Mouse (Mus musculus) myocyte (in vitro differentiated cells): ENCODE results near the gene BC052040. TPM values are rescaled to one million over a fixed set of nuclear protein-coding genes. Genes with fewer than 3 reads are reported as not detected.

ENCODE experiments used
- H3K27me3 ChIP-seq: one replicate; pipeline ENCODE4 v1.6.1; 2011; ENCODE audit not compliant: control insufficient read depth, insufficient read depth, insufficient read length
- H3K36me3 ChIP-seq: one replicate; pipeline ENCODE4 v1.6.1; 2011; ENCODE audit not compliant: control insufficient read depth, insufficient read depth
- H3K4me2 ChIP-seq: one replicate; pipeline ENCODE4 v1.6.1; 2011; ENCODE audit warnings: low read depth, control low read depth
- H3K4me3 ChIP-seq: one replicate; pipeline ENCODE4 v1.5.1; 2011; ENCODE audit warnings: mild to moderate bottlenecking, control low read depth, moderate library complexity
- H3K79me2 ChIP-seq: one replicate; pipeline ENCODE4 v1.6.1; 2011; ENCODE audit not compliant: control insufficient read depth, insufficient read depth
- H3ac ChIP-seq: one replicate; pipeline ENCODE4 v1.6.1; 2011; ENCODE audit not compliant: control insufficient read depth, insufficient read length
- CEBPB ChIP-seq: IDR thresholded peaks from 2 replicates; pipeline ENCODE4 v1.6.1; 2011; ENCODE audit warnings: mild to moderate bottlenecking, moderate library complexity; ENCODE audit not compliant: poor library complexity, insufficient read depth, severe bottlenecking
- E2F4 ChIP-seq: IDR thresholded peaks from one replicate; pipeline ENCODE4 v1.6.1; 2011; ENCODE audit warnings: mild to moderate bottlenecking, control low read depth, moderate library complexity; ENCODE audit not compliant: insufficient read depth
- MAX ChIP-seq: IDR thresholded peaks from one replicate; pipeline ENCODE4 v1.6.1; 2011; ENCODE audit warnings: low read depth, mild to moderate bottlenecking, control low read depth
- MYOD1 ChIP-seq, 3 experiments: IDR thresholded peaks; one replicate each; pipeline ENCODE4 v1.6.1; 2011; ENCODE audit warnings: control low read depth in 2 of 3, low read depth in 2 of 3, mild to moderate bottlenecking in 2 of 3, moderate library complexity in 1 of 3; ENCODE audit not compliant: insufficient read length in 2 of 3, control insufficient read depth in 1 of 3
- MYOG ChIP-seq, 3 experiments: IDR thresholded peaks; one replicate each; pipeline ENCODE4 v1.6.1; 2011; ENCODE audit warnings: control low read depth in 2 of 3, low read depth in 2 of 3, mild to moderate bottlenecking in 2 of 3; ENCODE audit not compliant: insufficient read length in 2 of 3, control insufficient read depth in 1 of 3, insufficient read depth in 1 of 3
- POLR2A ChIP-seq: IDR thresholded peaks from one replicate; pipeline ENCODE4 v1.6.1; 2011; ENCODE audit warnings: low read depth, mild to moderate bottlenecking, control low read depth, moderate library complexity; ENCODE audit not compliant: insufficient read length
- POLR2AphosphoS2 ChIP-seq: IDR thresholded peaks from one replicate; pipeline ENCODE4 v1.6.1; 2011; ENCODE audit warnings: low read depth, control low read depth; ENCODE audit not compliant: insufficient read length
- REST ChIP-seq: IDR thresholded peaks from one replicate; pipeline ENCODE4 v1.6.1; 2011; ENCODE audit warnings: mild to moderate bottlenecking, control low read depth, moderate library complexity; ENCODE audit not compliant: insufficient read depth, insufficient read length
- SRF ChIP-seq: IDR thresholded peaks from one replicate; pipeline ENCODE4 v1.6.1; 2011; ENCODE audit warnings: low read depth; ENCODE audit not compliant: control insufficient read depth, insufficient read length
- TCF12 ChIP-seq: IDR thresholded peaks from one replicate; pipeline ENCODE4 v1.6.1; 2011; ENCODE audit warnings: mild to moderate bottlenecking, control low read depth; ENCODE audit not compliant: poor library complexity, insufficient read depth, severe bottlenecking
- TCF3 ChIP-seq: IDR thresholded peaks from one replicate; pipeline ENCODE4 v1.6.1; 2011; ENCODE audit warnings: low read depth, control low read depth; ENCODE audit not compliant: insufficient read length
- USF1 ChIP-seq: IDR thresholded peaks from one replicate; pipeline ENCODE4 v1.6.1; 2011; ENCODE audit warnings: low read depth, mild to moderate bottlenecking, control low read depth, moderate library complexity
- polyA plus RNA-seq: library from polyadenylated mRNA; unstranded; fragments of >200 nt; fragmentation: generic; extraction: Trizol; gene quantifications from one replicate; pipeline ENCODE4 v1.2.1, GENCODE M21; 2012; ENCODE audit warnings: missing spikeins

The BC052040 gene
- polyA plus RNA-seq, 1 experiment, result 4.9 TPM

GRCm38 (mm10) chr2:115628471-115628870, 47.0 kb downstream of the BC052040 start:
- Histone ChIP-seq H3K27me3 (no peaks in the 10 kb centered on the region), H3K4me2 (no peak overlapping the region), H3K79me2 (no peaks in the 10 kb centered on the region), H3K36me3 (peaks cover 4% of the 10 kb centered on the region), H3ac (no peak overlapping the region), H3K4me3 (no peak overlapping the region)
- no peak for TF ChIP-seq REST
- no peak for TF ChIP-seq MAX
- no peak for TF ChIP-seq USF1
- no peak for TF ChIP-seq E2F4
- no peak for TF ChIP-seq SRF
- TF ChIP-seq MYOG (IDR thresholded peaks at IDR 0.05; ENCODE audit: control insufficient read depth in 1 of 3, insufficient read depth in 1 of 3, insufficient read length in 2 of 3, low read depth in 2 of 3), result no peak
- no peak for TF ChIP-seq TCF3
- no peak for TF ChIP-seq TCF12
- no peak for TF ChIP-seq CEBPB

GRCm38 (mm10) chr2:115631031-115631434, 49.5 kb downstream of the BC052040 start:
- Histone ChIP-seq H3K36me3 (peaks cover 8% of the 10 kb centered on the region), H3ac (no peak overlapping the region), H3K79me2 (no peaks in the 10 kb centered on the region), H3K4me3 (no peak overlapping the region), H3K27me3 (no peaks in the 10 kb centered on the region), H3K4me2 (no peak overlapping the region)
- TF ChIP-seq USF1 (no peak), POLR2A (no peak), MAX (no peak), E2F4 (no peak), CEBPB (no peak), TCF12 (no peak), POLR2AphosphoS2 (no peak), MYOD1 (IDR thresholded peaks at IDR 0.05; ENCODE audit: control insufficient read depth in 1 of 3, insufficient read length in 2 of 3, low read depth in 2 of 3) (no peak)

- Histone ChIP-seq H3ac (no peak overlapping the region), H3K4me2 (no peak overlapping the region), H3K27me3 (no peaks in the 10 kb centered on the region), H3K79me2 (no peaks in the 10 kb centered on the region), H3K4me3 (no peak overlapping the region), H3K36me3 (peaks cover 13% of the 10 kb centered on the region)
- TF ChIP-seq TCF12 (no peak), E2F4 (no peak), MAX (no peak), TCF3 (no peak), REST (no peak), POLR2AphosphoS2 (no peak), POLR2A (no peak), MYOD1 (IDR thresholded peaks at IDR 0.05; ENCODE audit: control insufficient read depth in 1 of 3, insufficient read length in 2 of 3, low read depth in 2 of 3) (no peak), CEBPB (no peak), SRF (no peak), USF1 (no peak), MYOG (IDR thresholded peaks at IDR 0.05; ENCODE audit: control insufficient read depth in 1 of 3, insufficient read depth in 1 of 3, insufficient read length in 2 of 3, low read depth in 2 of 3) (no peak)
These were observed 50.3 kb downstream of the BC052040 start for GRCm38 (mm10) chr2:115631826-115632225.

- Histone ChIP-seq H3ac (no peak overlapping the region), H3K36me3 (no peaks in the 10 kb centered on the region), H3K4me3 (no peak overlapping the region), H3K79me2 (no peaks in the 10 kb centered on the region), H3K27me3 (no peaks in the 10 kb centered on the region), H3K4me2 (peak overlapping the region; percentile 28)
- TF ChIP-seq MYOG (IDR thresholded peaks at IDR 0.05; ENCODE audit: control insufficient read depth in 1 of 3, insufficient read depth in 1 of 3, insufficient read length in 2 of 3, low read depth in 2 of 3), result no peak
- no peak for TF ChIP-seq TCF12
- 0 out of 2 replicates have a peak, but pooled peaks have one; percentile 21 for TF ChIP-seq CEBPB
- no peak for TF ChIP-seq USF1
- no peak for TF ChIP-seq E2F4
These were observed 68.7 kb downstream of the BC052040 start for GRCm38 (mm10) chr2:115650203-115650602.

GRCm38 (mm10) chr2:115659712-115660111, 78.2 kb downstream of the BC052040 start:
- Histone ChIP-seq H3K36me3 (no peaks in the 10 kb centered on the region), H3K4me2 (no peak overlapping the region), H3K27me3 (no peaks in the 10 kb centered on the region), H3K79me2 (no peaks in the 10 kb centered on the region), H3ac (no peak overlapping the region), H3K4me3 (no peak overlapping the region)
- TF ChIP-seq MYOD1 (IDR thresholded peaks at IDR 0.05; ENCODE audit: control insufficient read depth in 1 of 3, insufficient read length in 2 of 3, low read depth in 2 of 3) (no peak), TCF3 (no peak), POLR2A (no peak), MAX (no peak)
